Mouse (Mus musculus): ENCODE measurements around the gene Brip1.

DNA sequence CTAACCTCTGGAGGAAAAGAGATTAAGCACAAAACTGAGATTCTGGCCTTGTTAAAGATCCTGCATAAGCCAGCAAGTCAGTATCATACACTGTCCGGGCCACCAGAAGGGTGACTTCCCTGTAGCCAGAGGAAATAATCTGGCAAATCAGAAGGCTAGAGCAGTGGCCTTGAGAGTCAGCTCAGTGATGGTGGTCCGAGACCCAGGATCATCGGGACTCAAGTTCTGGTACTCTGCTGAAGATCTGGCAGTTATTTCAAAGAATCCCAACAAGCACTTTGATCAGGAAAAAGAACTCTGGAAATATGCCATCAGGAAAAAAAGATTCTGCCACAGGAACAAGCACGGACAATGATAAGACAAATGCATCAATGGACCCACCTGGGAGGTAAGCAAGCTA, 4.9 kb upstream of the Brip1 start:
- TF ChIP-seq CTCF (IDR thresholded peaks at IDR 0.05; ENCODE audit: control insufficient read depth, insufficient read depth, insufficient read length) (no peak), CEBPB (IDR thresholded peaks at IDR 0.05; ENCODE audit: low read depth) (no peak), MAX (IDR thresholded peaks at IDR 0.05) (no peak), USF1 (IDR thresholded peaks at IDR 0.05; ENCODE audit: low read depth) (no peak), MYOD1 (IDR thresholded peaks at IDR 0.05; ENCODE audit: control insufficient read depth, insufficient read length, low read depth) (no peak), MYOG (IDR thresholded peaks at IDR 0.05; ENCODE audit: control insufficient read depth, extremely low read depth, insufficient read length) (no peak)
